Mouse (Mus musculus) frontal cortex, postnatal 10 days (tissue): ENCODE results near the gene Spred2.
A peak's percentile ranks its signal among the peaks of the same experiment; 100 is the strongest.

Experiments used
- DNase-seq, 2 experiments: peaks; one replicate each; pipeline ENCODE4 v3.0.0; 2022; ENCODE audit warnings: low spot score in 2 of 2, mixed read lengths in 1 of 2

Gene Spred2

DNA sequence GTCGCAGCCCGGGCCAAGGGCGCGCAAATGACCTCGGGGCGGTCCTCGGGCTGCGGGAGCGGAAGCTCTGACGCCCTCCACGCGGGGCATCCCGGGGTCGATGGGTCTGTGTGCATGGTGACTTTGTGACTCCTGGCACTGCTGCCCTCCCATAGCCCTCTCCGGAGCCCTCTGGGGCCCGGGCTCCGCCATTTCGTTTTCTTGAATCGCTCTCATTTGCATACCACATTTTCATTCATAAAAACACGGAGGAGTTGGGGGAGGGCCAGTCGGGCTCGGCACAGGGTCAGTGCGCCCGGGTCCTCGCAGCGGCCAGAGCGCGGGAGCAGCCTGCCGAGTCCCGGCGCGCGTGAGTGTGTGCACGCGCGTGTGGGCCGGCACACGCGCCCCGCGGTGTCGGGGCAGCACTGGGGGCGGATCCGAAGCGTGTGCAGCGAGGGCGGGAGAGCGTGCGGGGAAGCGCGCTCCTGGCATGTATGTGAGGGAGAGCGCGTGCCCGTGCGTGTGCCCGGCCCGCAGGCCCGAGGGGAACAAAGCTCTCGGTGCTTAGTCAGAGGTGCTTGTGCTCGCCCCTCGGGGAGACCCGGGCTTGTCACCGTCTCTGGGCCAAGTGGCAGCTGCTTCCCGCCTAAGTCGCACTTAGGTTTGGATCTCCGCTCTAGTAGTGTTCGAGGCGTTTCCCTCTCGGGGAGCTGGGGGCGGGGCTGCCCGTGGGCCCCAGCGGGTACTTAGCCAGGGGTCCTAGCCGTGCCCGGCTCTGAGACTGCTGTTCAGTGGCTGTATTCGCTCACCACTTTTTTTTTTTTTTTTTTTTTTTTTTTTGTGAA lies 1.2 kb downstream of the Spred2 start:
- DNase-seq = peak; percentile 72 to 77

DNA sequence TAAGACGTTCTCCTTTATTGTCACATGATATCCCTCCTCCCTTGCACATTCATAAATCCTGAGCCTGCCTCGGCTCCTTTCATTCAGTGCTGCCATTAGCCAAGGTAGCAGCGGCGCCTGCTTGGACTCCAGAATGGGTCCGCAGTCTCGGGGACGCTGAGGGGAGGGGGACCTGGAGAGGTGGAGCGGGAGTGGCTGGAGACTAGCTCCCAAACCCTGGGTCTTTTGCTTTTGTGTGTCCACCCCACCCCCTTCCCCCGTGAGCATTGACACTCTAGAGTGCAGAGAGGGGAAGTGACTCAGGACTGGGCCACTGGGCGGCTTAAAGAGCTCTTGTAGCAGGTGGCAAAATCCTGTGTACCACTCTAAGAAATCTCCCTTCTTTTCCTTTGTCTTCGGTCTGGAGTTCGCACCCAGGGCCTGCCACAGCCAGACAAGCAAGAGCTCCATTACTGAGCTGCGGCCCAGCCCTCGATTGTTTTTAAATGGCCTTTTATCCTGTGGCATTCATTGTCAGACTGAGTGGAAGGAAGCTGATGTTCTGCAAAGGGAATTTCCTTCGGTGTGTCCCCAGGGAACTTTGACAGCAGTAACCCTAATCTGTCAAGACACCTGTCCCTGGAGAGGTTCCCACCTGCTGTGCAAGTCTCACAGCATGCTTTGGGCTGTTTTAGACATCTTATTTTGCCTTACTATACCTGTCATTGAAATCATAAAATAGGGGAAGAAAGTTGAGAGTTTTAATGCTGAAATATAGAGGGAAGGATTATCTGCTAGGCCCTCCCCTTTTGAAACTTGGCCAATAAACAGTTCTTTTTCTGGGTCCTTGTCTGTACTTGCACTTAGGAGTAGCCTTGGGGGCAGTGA lies 2.0 kb downstream of the Spred2 start:
- DNase-seq = peak; percentile 57 to 63

DNA sequence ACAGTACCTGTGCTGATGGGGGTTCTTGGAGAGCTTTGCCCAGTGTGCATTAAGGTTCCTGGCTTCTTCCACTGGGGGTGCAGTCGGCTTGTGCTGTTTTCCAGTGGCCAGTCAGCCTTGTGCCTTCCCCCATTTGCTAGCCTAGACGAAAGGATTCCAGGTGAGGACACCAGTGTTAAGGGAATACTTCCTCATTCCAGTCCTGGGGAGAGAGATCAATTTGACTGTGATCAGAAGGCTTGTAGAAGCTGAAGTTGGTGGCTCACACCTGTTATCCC lies 2.6 kb downstream of the Spred2 start:
- DNase-seq = no peak

DNA sequence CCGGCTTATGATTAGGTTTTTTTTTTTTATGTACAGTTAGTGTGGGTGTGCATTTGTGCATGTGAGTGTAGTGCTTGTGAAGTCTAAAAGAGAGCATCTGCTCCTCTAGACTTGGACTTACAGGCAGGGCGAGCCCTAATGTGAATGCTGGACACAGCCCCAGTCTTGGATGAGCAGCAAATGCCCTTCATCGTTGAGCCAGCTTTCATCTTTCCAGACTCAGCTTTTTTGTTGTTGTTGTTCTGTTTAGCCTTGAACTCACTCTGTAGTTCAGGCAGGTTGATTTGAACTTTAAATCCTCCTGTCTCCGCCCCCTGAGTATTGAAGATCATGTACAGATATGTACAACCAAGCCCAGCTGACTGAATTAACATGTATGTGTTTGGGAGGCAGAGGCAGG lies 4.5 kb downstream of the Spred2 start:
- DNase-seq = no peak

DNA sequence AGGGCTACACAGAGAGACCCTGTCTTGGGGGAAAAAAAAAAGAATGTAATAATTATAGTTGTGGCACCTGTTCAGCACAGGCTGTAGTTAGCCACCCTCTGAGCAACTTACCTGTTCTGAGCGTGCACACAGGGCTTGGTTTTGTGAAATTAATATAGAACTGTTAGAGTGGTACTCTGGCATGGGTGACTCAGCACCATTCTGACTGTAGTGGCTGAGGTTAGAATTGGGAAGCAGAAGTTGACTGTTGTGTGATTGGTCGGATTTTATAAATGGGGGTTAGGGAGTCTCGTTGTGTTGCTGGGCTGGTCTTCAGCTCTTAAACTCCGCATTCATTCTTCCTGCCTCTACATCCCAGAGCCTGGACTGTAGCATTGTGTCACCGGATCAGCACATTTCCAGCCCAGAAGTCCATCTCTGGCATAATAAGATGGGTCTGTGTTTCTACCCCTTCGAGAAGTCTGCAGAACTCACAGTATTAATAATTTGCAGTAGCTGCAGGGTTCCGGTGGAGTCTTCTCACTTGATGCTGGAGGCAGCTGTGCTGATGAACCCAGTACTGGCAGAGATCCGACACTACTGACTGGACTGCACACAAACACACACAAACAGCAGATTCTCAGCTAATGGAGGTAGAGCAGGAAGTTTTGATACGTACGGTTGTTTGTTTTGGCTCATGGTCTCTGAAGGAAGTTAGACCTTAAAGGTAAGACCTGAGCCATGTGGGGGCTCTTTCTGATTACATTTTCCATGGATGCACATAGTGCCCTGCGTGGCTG lies 5.1 kb downstream of the Spred2 start:
- no peak for DNase-seq

DNA sequence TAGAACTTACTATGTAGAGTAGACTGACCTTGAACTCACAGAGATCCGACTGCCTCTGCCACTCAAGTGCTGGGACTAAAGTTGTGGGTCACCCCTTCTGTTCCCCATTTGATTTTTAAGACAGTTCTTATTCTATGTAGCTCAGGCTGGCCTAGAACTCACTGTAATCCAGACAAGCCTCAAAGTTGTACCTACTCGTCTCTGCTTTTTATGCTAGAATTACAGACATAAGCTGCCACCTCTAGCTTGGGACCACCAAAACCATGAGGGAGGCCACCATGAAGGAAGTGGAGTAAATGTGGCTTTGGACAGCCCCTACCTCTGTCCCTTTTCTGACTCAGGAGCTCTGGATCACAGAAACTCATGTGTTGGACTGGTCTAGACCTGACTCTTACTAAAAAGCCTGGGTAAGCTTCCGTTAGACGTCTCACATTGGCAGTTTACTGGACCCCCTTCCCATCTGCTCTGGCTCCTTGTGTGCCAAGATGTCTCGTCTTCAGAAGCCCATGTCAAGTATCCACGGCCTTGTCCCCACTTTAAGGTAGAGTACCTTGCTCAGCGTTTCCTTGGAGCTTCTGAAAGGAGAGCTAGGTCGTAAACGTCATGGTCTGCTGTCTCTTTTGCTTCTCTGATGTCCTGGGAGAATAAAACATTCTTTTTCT lies 7.5 kb downstream of the Spred2 start:
- no peak for DNase-seq

DNA sequence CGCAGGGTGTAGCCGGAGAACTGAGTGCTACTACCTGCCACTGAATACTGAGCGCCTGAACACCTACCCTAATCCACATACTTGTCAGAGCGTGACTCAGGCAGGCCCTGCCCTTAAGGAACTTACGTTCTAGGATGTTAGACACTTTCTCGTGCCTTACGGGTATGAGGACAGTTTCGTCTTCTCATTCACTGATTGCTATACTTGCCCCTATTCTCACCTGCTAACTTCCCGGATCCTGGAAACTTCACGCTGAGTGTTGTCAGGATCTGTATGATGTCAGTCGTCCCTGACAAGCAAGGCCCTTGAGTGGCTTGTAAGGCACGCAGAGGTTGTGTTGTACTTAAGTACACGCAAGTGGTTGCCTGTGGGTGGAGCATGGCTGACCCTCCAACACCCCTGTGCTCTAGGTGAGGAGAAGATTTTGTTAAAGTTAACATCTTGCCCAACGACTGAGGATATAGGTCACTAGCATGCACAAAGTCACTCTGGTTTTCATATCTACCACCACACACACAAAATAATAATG lies 8.9 kb downstream of the Spred2 start:
- DNase-seq = no peak

DNA sequence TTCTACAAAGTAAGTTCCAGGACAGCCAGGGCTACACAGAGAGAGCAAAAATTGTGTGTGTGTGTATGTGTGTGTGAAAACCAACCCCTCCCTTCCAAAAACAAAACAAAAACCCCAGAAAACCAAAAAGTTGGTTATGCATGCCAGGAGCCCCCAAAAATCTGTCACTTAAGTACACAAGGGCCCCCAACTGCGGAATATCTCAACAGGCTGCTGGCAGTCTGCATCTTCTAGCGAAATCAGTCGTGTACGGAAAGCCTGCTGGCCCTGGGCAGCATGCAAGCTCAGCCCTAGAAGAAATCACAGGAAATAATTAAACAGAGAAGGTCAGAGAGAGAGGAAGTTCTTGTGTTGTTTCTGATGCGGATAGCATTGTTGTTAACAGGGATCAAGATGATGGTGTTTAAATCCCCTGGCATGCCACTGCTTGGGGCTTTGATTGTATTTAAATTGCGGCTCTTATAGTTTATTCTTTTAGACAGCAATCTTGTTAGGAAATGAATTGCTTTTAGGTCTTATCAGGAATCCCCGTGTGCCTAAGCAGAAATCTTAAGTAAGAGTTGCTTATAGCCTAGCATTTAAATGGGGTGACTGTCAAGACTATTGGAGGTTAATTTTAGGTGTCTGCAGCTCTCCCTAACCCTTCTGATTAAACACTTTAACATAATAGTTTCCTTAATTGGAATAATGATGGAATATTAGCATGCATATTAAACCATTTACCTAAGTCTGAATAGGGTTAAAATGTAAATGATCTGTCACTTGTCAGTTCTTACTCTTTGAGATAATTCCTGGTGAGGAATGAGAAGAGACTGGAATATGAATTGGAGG lies 11.6 kb downstream of the Spred2 start:
- DNase-seq = no peak

DNA sequence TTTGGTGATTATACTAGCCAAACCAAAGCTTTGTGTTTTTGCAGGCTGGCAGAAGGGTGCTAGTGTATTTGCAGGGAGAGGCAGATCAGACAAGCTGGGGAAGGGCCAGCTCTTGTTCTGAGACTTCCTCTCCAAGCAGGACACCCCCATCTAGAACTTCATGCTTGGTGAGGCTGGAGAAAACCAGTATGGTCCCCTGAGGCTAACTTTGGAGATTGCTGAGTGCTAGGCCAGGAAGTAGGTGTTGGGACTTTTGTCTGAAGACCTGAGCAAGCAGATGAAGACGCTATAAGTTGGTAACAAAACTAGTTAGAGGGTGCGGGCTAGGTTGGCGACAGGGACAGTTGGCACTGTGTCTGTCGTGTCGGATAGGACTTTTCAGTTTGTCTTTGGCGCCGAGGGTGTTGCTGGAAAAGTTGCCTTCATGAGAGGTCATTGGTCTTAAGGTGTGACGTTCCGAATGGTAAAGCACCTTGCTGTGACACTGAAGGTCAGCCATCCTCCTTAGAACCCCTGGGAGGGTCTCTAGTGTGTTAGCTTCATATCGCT lies 14.4 kb downstream of the Spred2 start:
- no peak for DNase-seq

DNA sequence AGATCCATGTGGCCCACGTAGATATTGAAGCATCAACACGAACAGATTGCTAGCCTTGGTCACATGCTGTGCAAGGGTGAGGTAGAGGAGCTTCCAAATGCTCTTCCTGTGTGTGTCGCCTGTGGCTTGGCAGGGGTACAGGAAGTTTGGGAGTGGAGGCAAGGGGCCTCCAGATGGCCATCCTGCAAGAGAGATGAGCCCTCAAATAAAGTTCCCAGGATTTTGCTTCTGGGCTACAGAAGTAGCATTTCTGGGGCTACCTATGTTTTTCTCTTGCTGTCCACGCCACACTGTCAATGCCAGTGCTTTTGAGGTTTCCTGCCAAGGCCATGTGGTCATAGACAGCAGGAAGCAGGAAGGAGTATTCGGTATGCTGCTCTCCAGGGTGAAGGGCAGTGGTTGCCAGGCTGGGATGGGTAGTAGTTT lies 15.1 kb downstream of the Spred2 start:
- no peak for DNase-seq

DNA sequence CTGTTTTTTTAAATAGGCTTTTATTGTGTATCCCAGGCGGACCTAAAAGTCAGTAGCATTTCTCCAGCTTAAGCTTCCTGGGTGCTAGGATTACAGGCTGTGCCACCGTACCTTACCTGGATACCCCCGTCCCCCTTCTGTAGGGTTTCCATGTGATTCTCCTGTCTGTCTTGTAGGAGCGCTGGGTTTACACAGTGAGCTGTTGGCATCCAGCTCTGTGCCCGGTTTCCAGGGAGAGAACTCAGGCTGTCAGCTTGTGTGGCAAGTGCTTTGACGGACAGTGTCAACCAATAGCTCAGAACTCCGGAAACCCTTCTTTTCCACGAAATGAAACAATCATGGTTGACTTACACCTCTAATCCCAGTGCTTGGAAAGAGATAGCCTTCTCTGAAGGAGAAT lies 15.7 kb downstream of the Spred2 start:
- DNase-seq = no peak

DNA sequence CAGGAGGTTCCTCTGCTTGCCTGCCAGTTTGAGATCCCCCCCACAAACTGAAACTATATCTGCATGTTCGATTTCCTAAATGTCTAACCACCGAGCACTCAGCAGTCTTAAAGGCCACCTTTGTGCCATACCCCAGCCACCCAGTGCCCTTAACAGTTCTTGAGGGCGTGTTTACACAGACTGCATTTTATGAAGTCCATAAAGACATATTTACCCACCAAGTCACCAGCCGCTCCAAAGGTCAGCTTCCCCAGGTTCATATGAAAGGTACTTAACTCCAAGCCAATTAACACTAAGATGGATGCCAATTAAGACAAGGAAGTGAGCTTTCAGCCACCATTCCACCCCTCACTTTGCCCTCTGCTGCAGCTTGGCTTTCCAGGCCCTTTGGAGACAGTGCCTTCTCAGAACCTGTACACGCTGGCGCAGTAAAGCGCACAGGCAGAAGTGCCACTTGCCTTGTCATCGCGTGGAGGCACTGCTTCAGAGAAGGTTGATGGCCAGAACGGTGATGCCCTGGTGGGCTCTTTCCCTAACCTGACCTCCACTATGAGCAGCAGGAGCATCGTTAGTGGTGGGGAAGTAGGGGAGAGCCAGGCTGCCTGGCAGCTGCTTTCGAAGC lies 17.1 kb downstream of the Spred2 start:
- DNase-seq = no peak

DNA sequence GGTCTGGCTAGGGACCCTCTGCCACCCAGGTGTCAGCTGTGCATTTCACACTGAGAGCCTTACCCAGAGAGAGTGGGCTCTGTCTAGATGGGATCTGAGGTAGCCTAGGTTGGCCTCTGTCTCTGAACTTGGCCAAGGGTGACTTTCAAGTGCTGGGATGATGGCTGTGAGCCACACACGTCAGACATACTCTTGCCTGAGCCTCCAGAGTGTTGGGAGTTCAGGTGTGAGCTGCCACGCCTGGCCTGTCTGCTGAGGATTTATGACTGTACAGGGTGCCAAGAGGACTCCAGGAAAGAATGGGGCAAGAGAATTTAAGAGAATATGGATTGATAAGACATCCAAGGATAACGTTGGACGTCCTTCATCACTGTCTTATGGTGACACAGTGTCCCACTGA lies 17.8 kb downstream of the Spred2 start:
- no peak for DNase-seq

DNA sequence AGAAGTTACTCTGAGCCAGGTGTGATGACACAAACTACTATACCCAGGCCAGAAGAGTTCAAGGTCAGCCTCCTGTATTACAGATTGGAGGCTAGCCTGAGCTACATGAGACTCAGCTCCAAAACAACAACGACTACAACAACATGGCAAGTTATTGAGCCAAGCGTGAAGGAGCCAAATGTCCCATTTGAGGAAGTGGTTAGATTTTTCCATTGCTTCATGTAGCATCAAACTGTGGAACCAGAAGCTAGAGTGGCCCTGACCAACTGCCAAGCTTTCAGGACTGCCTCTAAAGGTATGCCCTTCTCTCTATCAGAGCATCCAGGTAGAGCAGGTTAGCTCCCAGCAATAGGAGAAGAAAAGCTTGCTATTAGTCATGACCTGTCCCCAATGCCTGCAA lies 19.6 kb downstream of the Spred2 start:
- DNase-seq = no peak

DNA sequence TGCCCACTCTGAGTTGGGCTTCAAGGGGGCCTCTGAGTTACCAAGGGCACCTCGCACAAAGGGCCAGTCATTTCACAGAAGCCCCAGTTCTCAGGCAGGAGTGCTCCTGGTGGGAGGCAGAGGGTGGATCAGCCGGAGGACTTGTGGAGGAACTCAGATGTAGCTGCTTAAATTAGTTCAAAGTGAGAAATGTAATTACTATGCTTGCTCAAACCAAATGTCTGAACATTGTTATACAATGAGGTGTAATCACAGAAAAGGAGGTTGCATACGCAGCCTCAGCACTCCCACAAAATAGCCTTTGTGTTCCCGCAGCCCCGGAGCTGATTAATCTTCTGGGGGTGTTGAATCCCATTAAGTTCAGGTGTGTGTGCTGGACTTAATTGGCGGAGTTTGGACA lies 20.5 kb downstream of the Spred2 start:
- no peak for DNase-seq

DNA sequence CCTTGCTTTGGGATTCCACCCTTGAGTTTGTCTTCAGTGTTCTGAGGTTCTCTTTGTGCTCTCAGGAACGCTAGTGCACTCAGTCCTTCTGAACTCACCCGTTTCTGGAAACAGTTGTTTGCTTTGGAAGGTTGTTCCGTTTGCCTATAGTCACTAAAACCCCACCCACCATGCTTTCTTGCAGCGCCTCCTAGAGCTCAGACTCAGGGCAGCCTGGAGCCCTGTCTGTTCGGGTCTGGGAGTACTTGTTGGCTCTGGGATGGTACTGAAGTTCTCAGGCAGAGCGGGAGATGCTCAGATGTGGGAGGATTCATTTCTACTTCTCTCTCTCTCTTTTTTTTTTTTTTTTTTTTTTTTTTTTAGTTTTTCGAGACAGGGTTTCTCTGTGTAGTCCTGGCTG lies 22.5 kb downstream of the Spred2 start:
- no peak for DNase-seq

DNA sequence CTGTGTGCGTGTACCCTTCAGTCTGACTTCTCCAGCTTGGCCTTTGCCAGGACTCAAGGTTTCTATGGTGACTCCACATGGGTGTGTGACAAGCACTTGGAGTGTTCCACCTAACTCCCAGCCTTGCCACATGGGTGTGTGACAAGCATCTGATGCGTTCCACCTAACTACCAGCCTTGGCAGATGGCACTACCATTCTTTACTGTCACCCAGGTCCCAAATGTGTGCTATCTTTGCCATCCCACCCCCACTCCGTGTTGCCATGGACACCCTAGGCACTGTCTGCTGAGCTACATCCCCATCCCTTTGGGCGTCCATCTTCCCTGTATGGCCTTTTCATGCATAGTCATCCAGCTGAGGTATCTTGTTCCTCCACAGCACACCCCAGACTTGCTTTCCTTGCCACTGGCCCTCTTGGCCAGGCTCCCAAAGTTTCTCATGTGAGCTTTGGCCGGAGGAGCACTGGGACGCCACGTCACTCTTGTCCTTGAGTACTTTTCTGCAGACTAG lies 23.5 kb downstream of the Spred2 start:
- peak in 1 of 2 experiments; percentile 61 for DNase-seq

DNA sequence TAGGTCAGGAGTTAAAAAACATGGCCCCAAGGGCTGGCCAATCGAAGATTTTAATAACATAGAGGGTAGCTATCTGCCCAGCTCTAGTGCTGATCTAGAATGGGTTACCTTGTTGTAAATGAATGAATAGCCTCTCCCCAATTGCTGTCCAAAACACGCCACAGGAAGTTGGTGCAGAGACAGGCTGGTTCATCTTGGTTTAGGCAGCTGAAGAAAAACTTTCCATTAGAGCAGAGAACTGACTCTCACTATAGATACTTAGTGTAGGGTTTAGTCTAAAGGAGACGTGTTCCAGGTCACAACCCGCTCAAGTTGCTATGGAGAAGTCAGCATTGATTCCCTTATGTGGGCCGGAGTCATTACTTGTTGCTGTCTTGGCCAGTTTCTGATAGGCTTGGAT lies 25.6 kb downstream of the Spred2 start:
- DNase-seq = no peak

DNA sequence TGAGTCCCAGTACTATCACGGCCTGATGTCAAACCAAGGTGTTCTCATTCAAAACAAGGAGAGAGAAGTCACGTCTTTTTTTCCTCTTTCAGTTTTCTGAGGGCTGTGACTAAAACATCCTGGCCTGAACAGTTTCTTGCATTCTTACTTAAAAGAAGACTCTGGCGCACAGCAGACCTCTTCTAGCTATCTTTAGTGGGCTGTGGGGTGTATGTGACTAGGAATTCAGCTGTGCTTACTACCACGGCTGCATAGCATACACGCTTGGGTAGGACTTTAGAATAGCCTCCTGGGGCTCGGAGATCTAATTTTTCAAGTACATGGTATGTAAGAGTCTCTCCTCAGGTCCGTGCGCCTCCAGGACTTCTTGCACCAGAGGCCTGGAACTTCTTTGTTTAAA lies 26.0 kb downstream of the Spred2 start:
- no peak for DNase-seq

DNA sequence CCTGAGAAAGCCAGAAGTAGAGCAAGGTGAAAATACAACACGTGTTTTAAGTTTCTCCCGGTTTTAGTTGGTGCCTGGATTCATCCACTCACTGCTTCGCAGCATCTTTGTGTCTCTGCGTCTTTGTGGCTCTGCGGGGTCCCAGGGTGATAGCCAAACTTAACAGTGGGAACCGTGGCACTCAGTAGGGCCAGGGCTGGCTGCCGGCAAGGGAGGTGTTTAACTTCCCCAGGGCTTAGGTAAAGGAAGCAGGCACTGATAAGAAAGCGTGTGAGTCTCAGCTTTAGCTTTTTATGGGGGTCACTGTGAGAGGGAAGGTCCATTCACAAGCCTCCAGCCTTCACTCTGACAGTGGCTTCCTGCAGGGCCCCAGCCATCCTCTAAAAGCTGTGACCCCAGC lies 28.8 kb downstream of the Spred2 start:
- no peak for DNase-seq
